ENCODE assay signal across 14 mouse cellular contexts in the genomic region with DNA sequence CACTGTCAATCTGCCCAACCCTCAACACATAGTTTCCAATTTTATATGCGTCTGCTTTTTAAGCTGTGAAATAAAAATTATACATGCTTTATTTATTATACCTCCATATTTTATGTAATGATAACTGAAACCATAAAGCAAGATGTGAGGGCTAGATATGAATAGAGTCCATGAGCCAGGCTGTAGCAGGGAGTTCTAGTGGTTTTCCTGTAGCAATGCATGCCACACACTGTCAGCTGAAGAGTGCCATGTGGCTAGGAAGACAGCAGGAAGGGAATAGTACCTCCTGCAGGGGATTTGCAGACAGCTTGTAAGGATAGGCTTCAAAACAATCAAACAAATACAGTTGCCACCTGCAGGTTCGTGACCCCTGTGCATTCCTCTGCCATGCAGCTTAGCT. TPM values are rescaled to one million over a fixed set of nuclear protein-coding genes. Genes with fewer than 3 reads are reported as not detected.
A peak's percentile ranks its signal among the peaks of the same experiment; 100 is the strongest.
DNase-seq lines count a peak whose midpoint lies in the region; ATAC-seq and TF ChIP-seq lines count a peak whose summit lies in the region.
"Had no signal": no experiment of that assay in that cellular context is flagged by ENCODE, and none has a peak within 500 bp of the region (broad histone marks: within the 10 kb centered on the region; RNA-seq: fewer than 3 reads in every experiment).

No protein-coding gene starts in this region.

- H3K9me3 ChIP-seq in forebrain, postnatal 0 days (ENCODE audit: low read length) = no peaks in the 10 kb centered on the region
- no peaks in the 10 kb centered on the region for H3K9me3 ChIP-seq in liver, embryonic 12.5 days (replicated peaks)
- H3K9me3 ChIP-seq: embryonic facial prominence, embryonic 10.5 days; hindbrain, embryonic 13.5 days had no signal

- intact Hi-C loops in left cerebral cortex, postnatal 4 days (cut with DNase I) = loop anchor here (10.0 kb wide), 1 partner anchor 190 kb away; no protein-coding TSS in a partner anchor

- H3K27me3 ChIP-seq in forebrain, postnatal 0 days (ENCODE audit: insufficient read depth, low read length) = no peaks in the 10 kb centered on the region
- H3K27me3 ChIP-seq in liver, embryonic 12.5 days (replicated peaks) = no peaks in the 10 kb centered on the region
- H3K27me3 ChIP-seq: hindbrain, embryonic 13.5 days had no signal

- no peaks in the 10 kb centered on the region for H3K36me3 ChIP-seq in forebrain, postnatal 0 days (ENCODE audit: insufficient read depth)
- no peaks in the 10 kb centered on the region for H3K36me3 ChIP-seq in liver, embryonic 12.5 days
- H3K36me3 ChIP-seq: embryonic facial prominence, embryonic 10.5 days; hindbrain, embryonic 13.5 days had no signal

- peak; percentile 53 for ATAC-seq in forebrain, postnatal 0 days
- ATAC-seq in liver, embryonic 12.5 days = no peak

- no peak overlapping the region for H3K9ac ChIP-seq in forebrain, postnatal 0 days
- no peak overlapping the region for H3K9ac ChIP-seq in liver, embryonic 12.5 days
- H3K9ac ChIP-seq: hindbrain, embryonic 13.5 days; lung, embryonic 14.5 days had no signal

- H3K4me2 ChIP-seq in forebrain, postnatal 0 days (ENCODE audit: low read depth) = no peak overlapping the region
- H3K4me2 ChIP-seq in liver, embryonic 12.5 days = no peak overlapping the region
- H3K4me2 ChIP-seq: hindbrain, embryonic 13.5 days; lung, embryonic 14.5 days had no signal

- H3K4me1 ChIP-seq in forebrain, postnatal 0 days (ENCODE audit: insufficient read depth) = no peaks in the 10 kb centered on the region
- peaks cover 14% of the 10 kb centered on the region for H3K4me1 ChIP-seq in liver, embryonic 12.5 days
- H3K4me1 ChIP-seq: embryonic facial prominence, embryonic 10.5 days had no signal

- TF ChIP-seq CTCF in forebrain, postnatal 0 days (IDR thresholded peaks at IDR 0.05; ENCODE audit: low read depth) = peak; percentile 10; the same call in 1 of the 2 replicates

- H3K4me3 ChIP-seq in forebrain, postnatal 0 days (ENCODE audit: low read depth, low read length) = no peak overlapping the region
- H3K4me3 ChIP-seq in liver, embryonic 12.5 days = no peak overlapping the region
- H3K4me3 ChIP-seq: embryonic facial prominence, embryonic 10.5 days; hindbrain, embryonic 13.5 days had no signal

- peak; percentile 17 for DNase-seq in left cerebral cortex, postnatal 4 days
- no peak for DNase-seq in left cerebral cortex, adult 9 months (ENCODE audit: low spot score in 2 of 2)
- peak; percentile 20 for DNase-seq in cerebellum, adult 8-10 months
- DNase-seq in forebrain, postnatal 0 days = peak; percentile 24
- DNase-seq in thymus, postnatal 14 days = peak; percentile 46
- DNase-seq in right cerebral cortex, adult 18-20 months = no peak
- no peak for DNase-seq in spleen, postnatal 36 days (ENCODE audit: low spot score in 2 of 2)
- DNase-seq: gastrocnemius, postnatal 10 days; kidney, adult 2 months; lung, embryonic 14.5 days; right cerebral cortex, postnatal 25 days had no signal

- WGBS in forebrain, postnatal 0 days = 34% methylated on average over 2 of the region's 2 CpGs
- WGBS in liver, embryonic 12.5 days (ENCODE audit: insufficient replicate concordance) = 37% methylated on average over 2 of the region's 2 CpGs

- no peak overlapping the region for H3K27ac ChIP-seq in forebrain, postnatal 0 days (ENCODE audit: low read depth, low read length)
- no peak overlapping the region for H3K27ac ChIP-seq in liver, embryonic 12.5 days
- H3K27ac ChIP-seq: embryonic facial prominence, embryonic 10.5 days; hindbrain, embryonic 13.5 days had no signal

RNA-seq across cellular contexts. Expression of gene Ahi1, which starts 42.9 kb away (rescaled TPM):
- total RNA-seq in left cerebral cortex, postnatal 4 days (2021) = 100 to 1,000 TPM; 191 to 231 TPM
- total RNA-seq in forebrain, postnatal 0 days (2014; rRNA removed) = 234 and 301 TPM in 2 replicates
- polyA plus RNA-seq in forebrain, postnatal 0 days (2015; fragmentation: Nextera tagmentation; extraction: Ambion mirVana) = 72.0 and 98.7 TPM in 2 replicates
- 6.1 and 6.2 TPM in 2 replicates for polyA plus RNA-seq in liver, embryonic 12.5 days (2016; fragmentation: Nextera tagmentation; extraction: Ambion mirVana)

Comparison
In these comparisons a context has a peak if more than half of its experiments do, and no peak if none do; other contexts are left out.
1. DNase-seq: peak in left cerebral cortex, postnatal 4 days (single experiment), cerebellum, adult 8-10 months (single experiment), forebrain, postnatal 0 days (single experiment) and thymus, postnatal 14 days (single experiment); none in left cerebral cortex, adult 9 months (0 of 2), right cerebral cortex, adult 18-20 months (single experiment) and spleen, postnatal 36 days (0 of 2).